Mouse (Mus musculus) CH12.LX (cell line): ENCODE results near the gene Olfr568. TPM values are rescaled to one million over a fixed set of nuclear protein-coding genes. Genes with fewer than 3 reads are reported as not detected.

Experiments
- DNase-seq: peaks from one replicate; pipeline ENCODE4 v3.0.0-alpha.2; 2013; ENCODE audit errors: extremely low read depth
- H3K27ac ChIP-seq: 2 replicates; pipeline ENCODE4 v1.5.1; 2012; ENCODE audit warnings: low read depth, mild to moderate bottlenecking, control low read depth, moderate library complexity; ENCODE audit not compliant: insufficient read depth
- H3K27me3 ChIP-seq: replicated peaks from 2 replicates; pipeline ENCODE3; 2012; ENCODE audit warnings: inconsistent platforms
- H3K36me3 ChIP-seq, 2 experiments: replicated peaks in 1 of 2; 2 replicates each; pipeline versions ENCODE3 to v1.6.1; 2012; ENCODE audit warnings: inconsistent platforms in 1 of 2, low read length in 1 of 2, mild to moderate bottlenecking in 1 of 2, mixed read lengths in 1 of 2, moderate library complexity in 1 of 2; ENCODE audit not compliant: control insufficient read depth in 1 of 2, insufficient read depth in 1 of 2
- H3K4me1 ChIP-seq, 2 experiments: 2 replicates each; pipeline ENCODE4 v1.6.1; 2012; ENCODE audit warnings: inconsistent platforms in 1 of 2, moderate library complexity in 1 of 2; ENCODE audit not compliant: insufficient read depth in 2 of 2, control insufficient read depth in 1 of 2
- H3K4me2 ChIP-seq: 2 replicates; pipeline ENCODE4 v1.6.1; 2012; ENCODE audit warnings: low read depth, mild to moderate bottlenecking, control low read depth; ENCODE audit not compliant: poor library complexity, insufficient read depth, severe bottlenecking
- H3K4me3 ChIP-seq, 3 experiments: fragments of 150-350 bp in 1 of 3; sonication (generic) in 1 of 3; replicated peaks in 1 of 3; 2 replicates each; pipeline versions ENCODE3 to v1.5.1; 2011 to 2012; ENCODE audit warnings: low read depth in 2 of 3, low read length in 2 of 3, mild to moderate bottlenecking in 2 of 3, moderate library complexity in 2 of 3, control low read depth in 1 of 3, improper control_type of control experiment in 1 of 3, inconsistent platforms in 1 of 3, mixed read lengths in 1 of 3; ENCODE audit not compliant: poor library complexity in 1 of 3
- H3K79me2 ChIP-seq: replicated peaks from 2 replicates; pipeline ENCODE4 v1.6.1; 2012; ENCODE audit warnings: mild to moderate bottlenecking, moderate library complexity; ENCODE audit not compliant: control insufficient read depth, poor library complexity, insufficient read depth, severe bottlenecking; ENCODE audit errors: extremely low read depth
- H3K9ac ChIP-seq: 2 replicates; pipeline ENCODE4 v1.6.1; 2012; ENCODE audit warnings: low read depth, mild to moderate bottlenecking, control low read depth, moderate library complexity; ENCODE audit not compliant: insufficient read depth
- H3K9me3 ChIP-seq: replicated peaks from 2 replicates; pipeline ENCODE3; 2012; ENCODE audit warnings: low read length, inconsistent platforms, mixed read lengths
- CHD2 ChIP-seq: IDR thresholded peaks from 2 replicates; pipeline ENCODE4 v1.6.1; 2011; ENCODE audit warnings: low read length, improper control_type of control experiment
- CTCF ChIP-seq, 2 experiments: IDR thresholded peaks in 1 of 2; conservative IDR thresholded peaks in 1 of 2; 2 replicates each; pipeline ENCODE4 v1.5.1; 2011 to 2012; ENCODE audit warnings: low read depth in 2 of 2, low read length in 2 of 2, improper control_type of control experiment in 1 of 2, inconsistent platforms in 1 of 2, mild to moderate bottlenecking in 1 of 2, moderate library complexity in 1 of 2
- EP300 ChIP-seq: IDR thresholded peaks from 2 replicates; pipeline ENCODE4 v1.6.1; 2011; ENCODE audit warnings: low read length, improper control_type of control experiment
- ETS1 ChIP-seq: conservative IDR thresholded peaks from 2 replicates; pipeline ENCODE4 v1.6.1; 2012; ENCODE audit warnings: low read depth, mild to moderate bottlenecking, inconsistent platforms, low read length, improper control_type of control experiment, moderate library complexity
- GABPA ChIP-seq: IDR thresholded peaks from 2 replicates; pipeline ENCODE4 v1.6.1; 2012; ENCODE audit warnings: low read depth, low read length, improper control_type of control experiment, inconsistent platforms; ENCODE audit not compliant: insufficient replicate concordance
- IRF4 ChIP-seq: IDR thresholded peaks from 2 replicates; pipeline ENCODE4 v1.6.1; 2014; ENCODE audit warnings: low read depth, mild to moderate bottlenecking, inconsistent platforms, low read length, improper control_type of control experiment
- JUND ChIP-seq: conservative IDR thresholded peaks from 2 replicates; pipeline ENCODE4 v1.6.1; 2011; ENCODE audit warnings: low read depth, low read length, improper control_type of control experiment
- KAT2A ChIP-seq: IDR thresholded peaks from 2 replicates; pipeline ENCODE4 v1.6.1; 2012; ENCODE audit warnings: low read length, improper control_type of control experiment, inconsistent platforms; ENCODE audit not compliant: insufficient replicate concordance
- MAX ChIP-seq: IDR thresholded peaks from 2 replicates; pipeline ENCODE4 v1.6.1; 2011; ENCODE audit warnings: low read length, improper control_type of control experiment
- MEF2A ChIP-seq: IDR thresholded peaks from 2 replicates; pipeline ENCODE4 v1.6.1; 2014; ENCODE audit warnings: low read depth, mild to moderate bottlenecking, inconsistent platforms, low read length, improper control_type of control experiment, borderline replicate concordance
- MXI1 ChIP-seq: IDR thresholded peaks from 2 replicates; pipeline ENCODE4 v1.6.1; 2011; ENCODE audit warnings: mild to moderate bottlenecking, low read depth, low read length, improper control_type of control experiment
- MYC ChIP-seq: IDR thresholded peaks from 2 replicates; pipeline ENCODE4 v1.6.1; 2011; ENCODE audit warnings: low read depth, mild to moderate bottlenecking, improper control_type of control experiment, low read length
- POLR2AphosphoS2 ChIP-seq: IDR thresholded peaks from 2 replicates; pipeline ENCODE4 v1.6.1; 2011; ENCODE audit warnings: low read depth, low read length, improper control_type of control experiment
- RAD21 ChIP-seq: IDR thresholded peaks from 2 replicates; pipeline ENCODE4 v1.6.1; 2011; ENCODE audit warnings: low read depth, mild to moderate bottlenecking, low read length, improper control_type of control experiment, moderate library complexity
- RCOR1 ChIP-seq: conservative IDR thresholded peaks from 2 replicates; pipeline ENCODE4 v1.6.1; 2012; ENCODE audit warnings: low read depth, mild to moderate bottlenecking, inconsistent platforms, low read length, improper control_type of control experiment
- SMC3 ChIP-seq: IDR thresholded peaks from 2 replicates; pipeline ENCODE4 v1.6.1; 2011; ENCODE audit warnings: low read depth, low read length, improper control_type of control experiment
- UBTF ChIP-seq: IDR thresholded peaks from 2 replicates; pipeline ENCODE4 v1.6.1; 2012; ENCODE audit warnings: low read depth, mild to moderate bottlenecking, inconsistent platforms, low read length, improper control_type of control experiment, moderate library complexity
- USF1 ChIP-seq: IDR thresholded peaks from 2 replicates; pipeline ENCODE4 v1.6.1; 2014; ENCODE audit warnings: low read depth, mild to moderate bottlenecking, inconsistent platforms, low read length, improper control_type of control experiment
- ZC3H11A ChIP-seq: IDR thresholded peaks from 2 replicates; pipeline ENCODE4 v1.6.1; 2012; ENCODE audit warnings: low read depth, mild to moderate bottlenecking, inconsistent platforms, low read length, improper control_type of control experiment
- ZNF384 ChIP-seq: IDR thresholded peaks from 2 replicates; pipeline ENCODE4 v1.6.1; 2012; ENCODE audit warnings: low read depth, low read length, improper control_type of control experiment, inconsistent platforms
- dilution Hi-C: fragments of 300-500 bp; cut with MboI; formaldehyde crosslinking; loops from 2 replicates; pipeline ENCODE4 v1.14.3; 2020; ENCODE audit warnings: low sequenced_read_pairs; ENCODE audit not compliant: extremely low pct_unique_long_range_greater_than_20kb, extremely low pct_ligation_motif_present
- in situ Hi-C: fragments of 300-500 bp; cut with MboI; formaldehyde crosslinking; loops from 3 replicates; pipeline ENCODE4 v1.14.3; 2019; ENCODE audit warnings: low sequenced_read_pairs, low pct_ligation_motif_present, low pct_unique_long_range_greater_than_20kb, mixed read lengths
- polyA plus RNA-seq: library from polyadenylated mRNA; unstranded; fragments of >175 nt; gene quantifications from 2 replicates; pipeline ENCODE4 v1.2.1, GENCODE M21; 2012; ENCODE audit warnings: low read depth; ENCODE audit not compliant: insufficient read length
- total RNA-seq, 2 experiments: library from RNA; depleted of rRNA; stranded (reverse); fragments of 300-350 nt in 1 of 2; fragments of >200 nt in 1 of 2; gene quantifications; 2 replicates each; pipeline ENCODE4 v1.2.3; 2012 to 2014

Gene Olfr568
- total and polyA plus RNA-seq, 3 experiments = not detected

DNA sequence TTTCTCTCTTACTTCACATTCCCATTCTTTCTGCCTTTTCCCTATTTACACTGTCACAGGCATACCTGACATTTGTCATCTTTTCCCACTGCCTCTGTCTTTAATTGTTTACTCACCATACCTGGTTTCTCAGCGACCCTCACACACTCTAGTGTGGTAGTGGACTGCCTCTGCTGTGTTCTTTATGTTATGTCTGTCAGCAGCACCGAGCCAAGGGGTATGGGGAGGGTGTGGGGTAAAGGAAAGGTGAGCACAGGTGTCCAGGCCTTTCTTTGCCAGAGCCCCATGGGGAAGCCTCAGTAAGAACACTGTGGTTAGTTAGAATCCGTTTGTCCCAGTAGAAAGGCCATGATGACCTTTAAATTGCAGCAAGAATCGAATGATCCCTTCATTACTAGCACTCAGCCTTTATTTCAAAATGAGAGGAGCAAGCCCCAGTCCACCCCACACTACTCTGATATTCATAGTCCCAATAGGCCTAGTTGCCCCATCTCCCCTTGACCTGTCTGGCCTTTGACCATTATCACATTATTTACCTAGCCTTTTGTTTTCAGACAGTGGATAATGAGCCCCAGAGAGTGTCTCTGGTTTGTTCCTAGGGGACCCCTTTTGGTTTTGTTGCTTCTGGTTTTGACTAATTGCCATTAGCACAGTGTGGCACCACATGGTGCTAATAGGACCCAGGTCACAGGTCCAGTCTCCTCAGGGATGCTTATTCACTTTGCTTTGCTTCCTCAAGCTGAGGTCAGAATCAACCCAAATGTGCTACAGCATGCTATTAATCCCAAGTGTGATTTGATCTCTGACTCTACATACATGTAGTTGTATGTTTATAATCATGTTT lies 40.3 kb downstream of the Olfr568 start, which contains the start of gene Olfr571:
TSS of gene Olfr571 (minus strand) at position 505 of the 844 bp plus-strand sequence.
- DNase-seq = no peak

DNA sequence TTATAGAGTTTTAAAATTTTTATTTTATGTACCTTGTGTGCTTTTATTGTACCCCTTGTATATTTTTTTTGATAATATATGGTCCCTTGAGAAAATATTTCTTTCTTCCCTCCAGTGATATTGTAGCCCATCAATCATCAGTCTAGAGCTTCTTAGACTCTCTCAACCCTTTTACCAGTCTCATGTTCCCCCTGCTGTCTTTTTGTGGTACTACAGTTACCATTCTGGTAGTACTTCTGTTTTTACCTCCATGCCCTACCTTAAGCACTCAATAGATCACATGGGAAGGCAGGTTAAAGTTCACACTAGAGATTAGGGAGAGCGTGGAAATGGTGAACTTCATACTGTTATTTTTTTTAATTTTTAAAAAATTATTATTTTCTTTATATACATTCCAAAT lies 42.7 kb downstream of the Olfr568 start:
- no peak overlapping the region for H3K4me2 ChIP-seq
- no peaks in the 10 kb centered on the region for H3K27me3 ChIP-seq
- H3K4me3 ChIP-seq = no peak overlapping the region
- no peaks in the 10 kb centered on the region for H3K79me2 ChIP-seq
- H3K36me3 ChIP-seq = no peaks in the 10 kb centered on the region
- no peaks in the 10 kb centered on the region for H3K9me3 ChIP-seq
- no peaks in the 10 kb centered on the region for H3K4me1 ChIP-seq
- TF ChIP-seq CTCF (conservative IDR thresholded peaks at IDR 0.05 in 1 of 2, IDR thresholded peaks at IDR 0.05 in 1 of 2; ENCODE audit: low read depth in 2 of 2, low read length in 2 of 2) (peak; percentile 45 to 89), MAX (no peak), RAD21 (peak; percentile 87), MXI1 (no peak), SMC3 (peak; percentile 84), ZC3H11A (peak; percentile 27; the same call in 1 of the 2 replicates), USF1 (no peak)
- DNase-seq = peak; percentile 74
- no peak overlapping the region for H3K9ac ChIP-seq
- H3K27ac ChIP-seq = no peak overlapping the region
- dilution Hi-C loops (no loop called here), in situ Hi-C loops (loop anchor here (10.0 kb wide), 2 partner anchors 255 to 415 kb away; partner anchors contain the start of gene Olfr556)

More for the DNA sequence above, 40.3 kb downstream of the Olfr568 start, which contains the start of gene Olfr571:
- no peaks in the 10 kb centered on the region for H3K79me2 ChIP-seq
- H3K4me1 ChIP-seq = peaks cover 0 to 5% of the 10 kb centered on the region in 2 experiments; a peak in 2 of 4 replicates
- no peak within 1 kb of the TSS for H3K27ac ChIP-seq
- H3K36me3 ChIP-seq = no peaks in the 10 kb centered on the region
- TF ChIP-seq POLR2AphosphoS2 (no peak), JUND (no peak), ZNF384 (no peak), RAD21 (no peak), RCOR1 (no peak), ETS1 (no peak), CHD2 (no peak), MYC (no peak), IRF4 (no peak), ZC3H11A (no peak), UBTF (no peak), KAT2A (no peak), GABPA (no peak), MEF2A (no peak), EP300 (no peak)
- in situ Hi-C loops (loop anchor here (10.0 kb wide), 2 partner anchors 252 to 412 kb away; partner anchors contain the start of gene Olfr556), dilution Hi-C loops (no loop called here)
- H3K4me3 ChIP-seq = no peak within 1 kb of the TSS
- H3K4me2 ChIP-seq = no peak within 1 kb of the TSS
- H3K9me3 ChIP-seq = no peaks in the 10 kb centered on the region
- H3K9ac ChIP-seq = no peak within 1 kb of the TSS
- no peaks in the 10 kb centered on the region for H3K27me3 ChIP-seq
